Mouse (Mus musculus) heart, adult 2 months (tissue): Measurements from ENCODE around the gene Wdr77. TPM values are rescaled to one million over a fixed set of nuclear protein-coding genes. Genes with fewer than 3 reads are reported as not detected.
A peak's percentile ranks its signal among the peaks of the same experiment; 100 is the strongest.
"Not testable (repeated sequence)": the region's sequence is repeated elsewhere in the genome, so short reads cannot be mapped to it uniquely, and the experiment has no call there.

ENCODE experiments used
- DNase-seq, 2 experiments: peaks; one replicate each; pipeline ENCODE4 v3.0.0; 2021
- H3K27ac ChIP-seq: fragments of 200-600 bp; 2 replicates; pipeline ENCODE4 v1.8.1; 2022
- H3K27me3 ChIP-seq: fragments of 200-500 bp; 2 replicates; pipeline ENCODE4 v1.6.1; 2012; ENCODE audit warnings: mild to moderate bottlenecking, low read length, inconsistent platforms, mixed read lengths; ENCODE audit not compliant: control insufficient read depth, insufficient read depth
- H3K36me3 ChIP-seq: fragments of 200-500 bp; 2 replicates; pipeline ENCODE4 v1.6.1; 2012; ENCODE audit warnings: low read length, inconsistent platforms; ENCODE audit not compliant: control insufficient read depth, insufficient read depth
- H3K4me1 ChIP-seq: fragments of 200-500 bp; 2 replicates; pipeline ENCODE4 v1.6.1; 2011; ENCODE audit warnings: low read length; ENCODE audit not compliant: control insufficient read depth, insufficient read depth
- H3K4me3 ChIP-seq: fragments of 200-600 bp; 2 replicates; pipeline ENCODE4 v1.8.1; 2022
- H3K79me2 ChIP-seq: fragments of 200-500 bp; replicated peaks from 2 replicates; pipeline ENCODE4 v1.6.1; 2012; ENCODE audit warnings: mild to moderate bottlenecking, inconsistent platforms, low read length, moderate library complexity, mixed read lengths; ENCODE audit not compliant: control insufficient read depth, insufficient read depth
- H3K9ac ChIP-seq: fragments of 200-500 bp; 2 replicates; pipeline ENCODE4 v1.6.1; 2012; ENCODE audit warnings: low read depth, mild to moderate bottlenecking, control low read depth, inconsistent platforms, low read length, mixed read lengths
- CTCF ChIP-seq: fragments of 200-600 bp; IDR thresholded peaks from 2 replicates; pipeline ENCODE4 v1.8.1; 2022; ENCODE audit warnings: antibody characterized with exemption, mild to moderate bottlenecking, moderate library complexity
- EP300 ChIP-seq: fragments of 200-500 bp; IDR thresholded peaks from 2 replicates; pipeline ENCODE4 v1.6.1; 2011; ENCODE audit warnings: low read depth, low read length, control low read depth; ENCODE audit not compliant: insufficient read depth
- POLR2A ChIP-seq: fragments of 200-500 bp; IDR thresholded peaks from 2 replicates; pipeline ENCODE4 v1.6.1; 2011; ENCODE audit warnings: mild to moderate bottlenecking, low read depth, low read length, control low read depth; ENCODE audit not compliant: insufficient read depth
- WGBS: fragments of 180-500 bp; shearing (Covaris S2); methylation state at CpG from one replicate; pipeline ENCODE4 v1.1.7; 2018; 5-methylcytosine and 5-hydroxymethylcytosine counted together
- intact Hi-C: fragments of 180-260 bp; cut with DNase I; formaldehyde crosslinking; loops from one replicate; pipeline ENCODE4 v1.15.1; 2025
- long read RNA-seq: library from polyadenylated mRNA; stranded (forward); transcript quantifications from one replicate; pipeline ENCODE4 v2.0.0, GENCODE M21; 2021
- polyA plus RNA-seq: library from polyadenylated mRNA; depleted of rRNA; stranded (reverse); fragments of >200 nt; gene quantifications from 2 replicates; pipeline ENCODE4 v1.2.3, GENCODE M21; 2012; rRNA removed
- total RNA-seq, 2 experiments: library from RNA; stranded (reverse); gene quantifications; 2 replicates each; pipeline ENCODE4 v1.2.3; 2021

Gene Wdr77
- 10 to 100 TPM; 37.8 to 39.6 TPM for total RNA-seq
- 40.9 and 58.5 TPM in 2 replicates for polyA plus RNA-seq
- long read RNA-seq, transcript Wdr77-201 (10 exons, 3,682 nt): major isoform, 61 of 67 reads
- long read RNA-seq, partial matches to known transcripts: 1 of 67 reads
- long read RNA-seq, other reads (novel, unspliced or antisense): 4 of 67 reads

GRCm38 (mm10) chr3:105958974-105959580, at the start of gene Wdr77:
TSS of gene Wdr77 (plus strand) at chr3:105959369.
- peak within 1 kb of the TSS; percentile 96 for H3K9ac ChIP-seq
- WGBS: under 1% methylated on average over 52 of the region's 52 CpGs
- peaks cover 4% of the 10 kb centered on the region for H3K79me2 ChIP-seq
- intact Hi-C loops: loop anchor here (5.0 kb wide), 1 partner anchor 272 kb away; the partner anchor contains the start of gene Ddx20
- no peak for TF ChIP-seq CTCF
- peak; percentile 98 for TF ChIP-seq POLR2A
- 0 out of 2 replicates have a peak, but pooled peaks have one; percentile 79 for TF ChIP-seq EP300
- peaks cover 5% of the 10 kb centered on the region for H3K4me1 ChIP-seq
- H3K27me3 ChIP-seq: no peaks in the 10 kb centered on the region
- H3K4me3 ChIP-seq: peak within 1 kb of the TSS; percentile 78
- DNase-seq: peak; percentile 96
- peaks cover 36% of the 10 kb centered on the region for H3K36me3 ChIP-seq
- peak within 1 kb of the TSS; percentile 95 for H3K27ac ChIP-seq

GRCm38 (mm10) chr3:105910519-105911190, 48.5 kb upstream of the Wdr77 start:
- peak in 1 of 2 experiments; percentile 22 for DNase-seq
- Histone ChIP-seq H3K4me1 (peaks cover 4% of the 10 kb centered on the region), H3K27ac (no peak overlapping the region), H3K27me3 (no peaks in the 10 kb centered on the region), H3K36me3 (no peaks in the 10 kb centered on the region), H3K9ac (no peak overlapping the region), H3K4me3 (no peak overlapping the region), H3K79me2 (no peaks in the 10 kb centered on the region)
- 67% methylated on average over 11 of the region's 11 CpGs for WGBS
- TF ChIP-seq POLR2A (no peak), CTCF (no peak), EP300 (no peak)
- intact Hi-C loops: no loop called here

GRCm38 (mm10) chr3:105912097-105912880, 46.9 kb upstream of the Wdr77 start:
- Histone ChIP-seq H3K4me1 (peaks cover 4% of the 10 kb centered on the region), H3K27me3 (no peaks in the 10 kb centered on the region), H3K79me2 (no peaks in the 10 kb centered on the region), H3K4me3 (no peak overlapping the region), H3K36me3 (no peaks in the 10 kb centered on the region), H3K9ac (no peak overlapping the region), H3K27ac (no peak overlapping the region)
- TF ChIP-seq CTCF (no peak), EP300 (no peak), POLR2A (no peak)
- intact Hi-C loops: no loop called here
- DNase-seq: no peak
- WGBS: 54% methylated on average over 9 of the region's 9 CpGs

GRCm38 (mm10) chr3:105913839-105914681, 45.1 kb upstream of the Wdr77 start:
- intact Hi-C loops: no loop called here
- TF ChIP-seq POLR2A (no peak), CTCF (no peak), EP300 (no peak)
- H3K27ac ChIP-seq: no peak overlapping the region
- 24% methylated on average over 10 of the region's 10 CpGs for WGBS
- H3K4me3 ChIP-seq: no peak overlapping the region
- H3K27me3 ChIP-seq: no peaks in the 10 kb centered on the region
- peaks cover 4% of the 10 kb centered on the region for H3K4me1 ChIP-seq
- no peak overlapping the region for H3K9ac ChIP-seq
- DNase-seq: no peak
- no peaks in the 10 kb centered on the region for H3K79me2 ChIP-seq
- no peaks in the 10 kb centered on the region for H3K36me3 ChIP-seq

GRCm38 (mm10) chr3:105915281-105915680, 43.9 kb upstream of the Wdr77 start:
- H3K27ac ChIP-seq: no peak overlapping the region
- H3K27me3 ChIP-seq: no peaks in the 10 kb centered on the region
- H3K36me3 ChIP-seq: no peaks in the 10 kb centered on the region
- H3K4me1 ChIP-seq: peaks cover 4% of the 10 kb centered on the region
- no peak for DNase-seq
- no peaks in the 10 kb centered on the region for H3K79me2 ChIP-seq
- no peak overlapping the region for H3K9ac ChIP-seq
- 47% methylated on average over 1 of the region's 1 CpGs for WGBS
- intact Hi-C loops: no loop called here
- H3K4me3 ChIP-seq: no peak overlapping the region
- no peak for TF ChIP-seq POLR2A
- TF ChIP-seq CTCF: no peak
- no peak for TF ChIP-seq EP300

- H3K27me3 ChIP-seq, H3K9ac ChIP-seq, H3K27ac ChIP-seq, H3K79me2 ChIP-seq, H3K4me1 ChIP-seq, DNase-seq, H3K4me3 ChIP-seq, intact Hi-C loops, H3K36me3 ChIP-seq: not testable (repeated sequence)
These were observed 42.7 kb upstream of the Wdr77 start for GRCm38 (mm10) chr3:105916455-105916854.
